Mouse (Mus musculus) kidney, adult 10 weeks (tissue): ENCODE data around the gene Klhl34. TPM values are rescaled to one million over a fixed set of nuclear protein-coding genes. Genes with fewer than 3 reads are reported as not detected.

ENCODE experiments used
- polyA plus RNA-seq: library from polyadenylated mRNA; stranded (reverse); fragments of 350-450 nt; fragmentation: Illumina TruSeq; extraction: RNeasy Lipid Tissue Mini Kit (QIAGEN cat#74804); gene quantifications from one replicate; pipeline ENCODE4 v1.2.3, GENCODE M21; 2014; ENCODE audit warnings: low read depth, low replicate concordance

The Klhl34 gene
- polyA plus RNA-seq: not detected

GRCm38 (mm10) chrX:157818207-157818920, at the start of gene Klhl34:
Gene Klhl34, plus strand, starts transcription at chrX:157818435.

Other genes with a start within 250 kb of the Klhl34 start
- gene Yy2, start 249.4 kb upstream of the Klhl34 start, polyA plus RNA-seq: 2.4 TPM
- 35.9 TPM for gene Mbtps2, start 219.7 kb upstream of the Klhl34 start, polyA plus RNA-seq
- 8.3 TPM for gene Smpx, start 119.5 kb upstream of the Klhl34 start, polyA plus RNA-seq
- gene Cnksr2, start 224.9 kb downstream of the Klhl34 start, polyA plus RNA-seq: 0.36 TPM